Mouse (Mus musculus): ENCODE measurements around the gene Senp6.
"Not testable (repeated sequence)": the region's sequence is repeated elsewhere in the genome, so short reads cannot be mapped to it uniquely, and the experiment has no call there.

Senp6 gene

DNA sequence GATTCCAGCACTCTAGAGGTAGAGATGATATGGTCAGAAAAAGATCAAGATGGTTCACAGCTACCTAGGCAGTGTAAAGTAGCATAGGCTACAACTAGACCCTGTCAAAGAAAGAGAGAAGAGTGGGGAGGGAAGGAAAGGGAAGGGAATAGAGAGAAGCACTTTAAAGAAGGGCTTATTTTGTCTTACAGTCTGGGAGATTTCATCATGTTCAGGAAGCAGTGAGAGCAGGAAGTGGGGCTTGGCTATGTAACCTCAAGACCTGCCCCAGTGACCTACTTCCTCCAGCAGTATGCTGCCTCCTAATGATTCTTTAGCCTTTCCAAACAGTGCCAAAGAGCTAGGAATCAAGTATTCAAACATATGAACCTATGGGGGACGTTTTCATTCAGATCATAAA, 14.2 kb downstream of the Senp6 start:
- ATAC-seq (ENCODE audit: low TSS enrichment): no peak

DNA sequence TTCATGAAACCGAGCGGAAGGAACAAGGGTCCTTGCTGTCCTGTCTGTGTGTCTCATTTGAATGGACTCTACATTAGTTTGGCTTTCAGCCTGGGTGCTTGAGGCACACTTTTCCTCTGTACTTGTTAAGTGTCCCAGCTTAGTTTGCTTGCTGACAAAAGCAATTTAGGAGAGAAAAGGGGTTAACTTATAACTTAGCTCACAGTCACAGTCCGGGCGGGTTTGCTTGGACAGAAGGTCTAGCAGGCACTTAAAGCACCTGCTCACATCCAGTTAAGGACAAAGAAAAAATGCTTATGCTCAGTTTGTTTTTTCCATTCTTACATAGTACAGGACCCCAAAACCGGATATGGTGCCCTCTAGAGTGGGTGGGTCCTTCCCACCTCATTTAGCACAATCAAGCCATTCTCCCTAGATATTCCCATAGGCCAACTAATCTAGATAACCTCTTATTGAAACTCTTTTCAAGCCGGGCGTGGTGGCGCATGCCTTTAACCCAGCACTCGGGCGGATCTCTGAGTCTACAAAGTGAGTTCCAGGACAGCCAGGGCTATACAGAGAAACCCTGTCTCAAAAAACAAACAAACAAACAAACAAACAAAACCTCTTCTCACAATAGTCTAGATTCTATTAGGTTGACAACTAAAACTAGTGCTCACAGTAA, 17.9 kb downstream of the Senp6 start:
- ATAC-seq (ENCODE audit: low TSS enrichment): no peak

DNA sequence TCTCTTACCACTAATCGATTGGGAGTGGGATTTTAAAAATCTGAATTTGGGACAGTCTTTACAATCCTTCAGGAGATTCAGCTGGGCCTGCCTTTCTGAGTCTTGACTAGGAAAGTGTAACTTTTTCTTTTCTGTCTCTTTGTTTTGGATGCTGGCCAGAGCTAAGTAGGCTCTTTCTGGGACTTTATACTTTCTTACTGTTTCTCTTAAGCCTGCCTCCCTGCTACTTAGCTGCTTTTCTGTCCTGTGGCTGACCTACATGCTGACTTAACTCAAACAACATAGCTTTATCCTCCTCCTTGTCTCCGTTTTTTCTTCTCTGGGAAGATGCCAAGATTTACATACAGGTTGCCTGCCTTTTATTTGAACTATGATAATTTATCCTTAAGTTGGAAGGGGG, 19.0 kb downstream of the Senp6 start:
- ATAC-seq (ENCODE audit: low TSS enrichment): 0 out of 2 replicates have a peak, but pooled peaks have one; percentile 35

DNA sequence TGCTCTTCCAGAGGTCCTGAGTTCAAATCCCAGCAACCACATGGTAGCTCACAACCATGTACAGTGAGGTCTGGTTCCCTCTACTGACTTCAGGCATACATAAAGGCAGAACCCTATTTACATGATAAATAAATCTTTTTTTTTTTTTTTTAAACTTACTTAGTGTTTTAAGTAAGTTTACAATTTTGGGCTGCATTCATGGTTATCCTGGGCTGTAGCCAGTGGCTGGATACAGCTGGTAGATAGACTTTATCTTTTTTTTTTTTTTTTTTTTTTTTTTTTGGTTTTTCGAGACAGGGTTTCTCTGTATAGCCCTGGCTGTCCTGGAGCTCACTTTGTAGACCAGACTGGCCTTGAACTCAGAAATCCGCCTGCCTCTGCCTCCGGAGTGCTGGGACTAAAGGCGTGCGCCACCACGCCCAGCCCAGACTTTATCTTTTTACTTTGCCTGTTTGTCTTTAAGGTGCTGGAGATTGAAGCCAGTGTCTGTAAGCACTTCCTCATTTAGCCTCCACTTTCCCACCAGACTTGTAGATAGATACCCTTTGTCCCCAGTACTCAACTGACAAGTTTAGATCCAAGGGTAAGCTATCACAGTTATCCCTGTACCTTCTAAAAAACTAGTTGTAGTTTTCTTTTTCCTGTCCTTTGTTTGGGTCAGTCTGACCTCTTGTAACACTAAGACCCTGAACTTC, 19.7 kb downstream of the Senp6 start:
- not testable (repeated sequence) for ATAC-seq (ENCODE audit: low TSS enrichment)

DNA sequence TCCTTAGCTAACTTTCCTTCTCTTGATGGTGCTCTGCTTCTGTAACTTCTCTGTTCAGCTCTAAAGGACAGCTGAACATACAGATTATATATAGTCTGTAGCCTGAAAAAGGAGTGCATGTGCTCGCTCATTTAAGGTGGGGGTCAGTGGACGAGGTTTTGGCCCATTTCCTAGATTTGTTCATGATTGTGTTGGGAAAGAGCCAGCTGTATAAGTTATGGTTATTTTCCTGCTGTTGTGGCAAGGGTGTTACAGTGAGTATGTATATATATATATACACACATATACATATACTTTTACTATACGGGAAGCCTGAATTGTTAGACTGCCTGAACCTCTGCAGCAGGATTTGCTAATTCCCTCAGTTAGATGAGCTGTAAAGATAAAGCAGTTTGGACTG, 22.7 kb downstream of the Senp6 start:
- ATAC-seq (ENCODE audit: low TSS enrichment): no peak

DNA sequence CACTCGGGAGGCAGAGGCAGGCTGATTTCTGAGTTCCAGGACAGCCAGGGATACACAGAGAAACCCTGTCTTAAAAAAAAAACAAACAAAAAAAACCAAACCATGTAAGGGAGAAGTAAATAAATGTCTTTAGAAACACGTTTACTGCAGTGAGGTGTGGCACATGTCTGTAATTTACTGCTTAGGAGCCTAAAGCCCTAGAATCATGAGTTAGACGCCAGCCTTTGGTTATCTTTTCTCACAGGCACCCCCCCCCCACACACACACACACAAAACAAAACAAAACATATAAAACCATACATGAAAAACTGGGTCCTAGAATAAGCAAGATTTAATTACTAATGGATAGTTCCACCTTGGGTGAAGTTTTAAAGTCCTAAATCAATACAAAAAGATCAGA, 29.6 kb downstream of the Senp6 start:
- ATAC-seq (ENCODE audit: low TSS enrichment): no peak

DNA sequence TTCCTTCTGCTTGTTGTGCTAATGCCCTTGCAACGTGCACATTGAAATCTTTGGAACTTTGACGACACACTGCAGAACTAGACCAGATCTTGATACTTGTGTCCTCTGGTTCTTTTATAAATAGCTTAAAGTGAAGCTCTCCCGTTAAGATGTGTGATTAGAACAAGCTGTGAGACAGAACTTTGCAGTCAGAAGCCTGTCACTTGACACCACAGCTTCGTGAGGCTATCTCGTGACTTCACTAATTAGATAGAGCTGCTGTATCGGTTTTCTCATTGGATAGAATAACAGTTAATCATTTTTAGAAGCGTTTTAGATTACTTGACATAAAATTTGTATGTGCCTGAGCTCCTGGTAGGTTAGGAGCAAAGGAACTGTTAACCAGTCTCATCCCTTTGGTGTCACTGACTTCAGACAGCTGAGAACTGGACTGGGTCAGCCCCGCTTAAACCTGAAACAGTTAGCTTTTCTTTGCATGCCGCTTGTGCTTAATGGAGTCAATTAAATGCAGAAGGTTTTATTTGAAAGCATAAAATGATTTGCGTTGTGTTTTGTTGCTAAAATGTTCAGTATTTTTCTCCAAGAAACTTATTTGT, 79.4 kb downstream of the Senp6 start:
- no peak for ATAC-seq (ENCODE audit: low TSS enrichment)

DNA sequence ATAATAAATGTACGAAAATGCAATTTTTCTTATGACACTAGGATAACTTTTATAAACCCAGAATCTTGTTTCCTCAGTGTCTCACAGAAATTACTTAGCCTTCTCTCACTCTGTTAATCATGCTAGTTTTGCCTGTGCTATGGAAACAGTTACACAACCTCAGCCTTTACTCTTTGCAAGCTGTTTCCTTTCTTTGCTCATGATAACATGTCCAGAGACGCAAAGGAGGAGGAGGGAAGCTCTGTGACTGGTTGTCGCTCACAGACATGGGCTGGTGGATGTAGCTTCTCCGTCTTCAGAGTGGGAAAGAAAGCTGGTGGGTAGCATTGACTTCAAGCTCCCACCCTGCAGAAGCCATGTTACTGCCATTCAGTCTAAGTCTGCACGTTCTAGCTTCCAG, 82.9 kb downstream of the Senp6 start:
- peak; percentile 56 for ATAC-seq (ENCODE audit: low TSS enrichment)

DNA sequence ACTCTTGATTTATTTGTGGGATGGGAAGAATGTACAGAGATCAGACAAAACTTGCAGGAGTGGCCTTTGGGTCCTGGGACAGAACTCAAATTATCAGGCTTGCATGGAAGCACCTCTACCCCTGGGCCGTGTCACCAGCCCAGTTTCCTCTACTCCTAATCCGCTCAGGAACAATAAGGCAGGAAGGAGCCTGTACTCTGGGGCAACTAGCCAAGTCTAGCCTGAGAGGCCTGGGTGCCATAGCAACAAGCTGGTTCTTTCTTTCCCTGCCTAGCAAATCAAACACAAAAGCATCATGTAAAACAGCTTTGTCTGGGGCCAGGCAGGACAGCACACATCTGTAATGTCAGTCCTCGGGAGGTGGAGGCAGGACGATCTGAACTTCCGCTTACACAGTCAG, 88.6 kb downstream of the Senp6 start:
- peak; percentile 36; the same call in 1 of the 2 replicates for ATAC-seq (ENCODE audit: low TSS enrichment)

DNA sequence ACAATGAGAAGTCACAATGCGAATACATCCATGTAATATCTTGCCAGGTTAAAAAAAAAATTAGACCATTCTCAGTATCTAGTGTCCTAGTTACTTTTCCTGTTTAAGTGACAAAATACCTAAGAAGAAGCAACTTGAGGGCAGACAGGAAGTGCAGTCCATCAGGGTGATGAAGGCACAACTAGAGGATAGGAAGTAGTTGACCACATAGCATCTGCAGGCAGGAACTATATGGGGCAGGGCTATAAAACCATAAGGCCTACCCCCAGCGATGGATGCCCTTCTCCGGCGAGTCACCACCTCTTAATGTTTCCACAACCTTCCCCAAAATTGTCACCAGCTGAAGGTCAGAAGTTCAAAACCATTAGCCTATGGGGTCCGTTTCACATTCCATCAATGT, 90.1 kb downstream of the Senp6 start:
- no peak for ATAC-seq (ENCODE audit: low TSS enrichment)

DNA sequence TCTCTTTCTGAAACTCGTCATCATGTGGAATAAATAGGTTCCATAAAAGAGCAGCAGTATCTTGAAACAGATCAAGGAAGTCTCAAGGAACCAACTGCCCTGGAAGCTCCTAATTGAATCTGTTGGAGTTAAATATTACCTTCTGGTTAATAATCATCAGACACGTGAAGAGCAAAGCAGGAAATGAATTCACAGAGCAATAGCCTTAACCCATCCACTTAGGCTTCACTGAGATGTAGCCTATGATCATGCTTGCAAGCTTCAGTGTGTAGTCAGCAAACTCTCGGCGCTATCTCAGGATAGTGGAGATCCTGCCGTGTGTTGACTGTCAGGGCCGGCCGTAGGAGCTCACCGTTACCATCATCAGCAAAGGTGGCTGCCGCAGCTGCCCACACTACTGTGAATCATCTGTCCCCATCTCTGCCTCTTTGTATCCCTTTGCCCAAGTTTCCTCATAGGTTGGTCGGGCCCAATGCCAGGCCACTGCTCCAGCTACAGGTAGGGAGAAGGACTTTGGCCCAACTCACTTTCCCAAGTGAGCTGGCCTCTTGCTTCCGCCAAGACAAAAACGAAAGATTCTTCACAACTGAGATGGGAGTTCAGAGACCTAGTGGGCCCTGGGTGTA, 91.2 kb downstream of the Senp6 start:
- no peak for ATAC-seq (ENCODE audit: low TSS enrichment)

DNA sequence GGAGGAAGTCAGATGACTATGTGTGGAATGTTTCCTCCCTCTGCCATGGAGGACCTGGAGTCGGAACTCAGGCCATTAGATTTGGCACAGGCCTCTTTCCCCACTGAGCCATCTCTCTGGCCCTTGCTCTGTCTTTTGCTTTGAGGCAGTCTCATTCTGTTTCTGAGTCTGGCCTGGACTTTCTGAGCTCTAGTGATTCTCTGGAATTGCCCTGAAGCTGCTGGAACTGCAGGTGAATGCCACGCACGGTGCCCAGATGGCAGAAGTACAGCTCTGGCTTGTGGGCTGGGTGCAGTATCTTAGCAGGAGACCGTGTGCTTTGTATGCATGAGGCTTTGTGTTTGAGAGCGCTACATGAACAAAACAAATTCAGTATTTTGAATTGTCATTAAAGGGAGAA, 92.2 kb downstream of the Senp6 start:
- peak; percentile 64 for ATAC-seq (ENCODE audit: low TSS enrichment)

DNA sequence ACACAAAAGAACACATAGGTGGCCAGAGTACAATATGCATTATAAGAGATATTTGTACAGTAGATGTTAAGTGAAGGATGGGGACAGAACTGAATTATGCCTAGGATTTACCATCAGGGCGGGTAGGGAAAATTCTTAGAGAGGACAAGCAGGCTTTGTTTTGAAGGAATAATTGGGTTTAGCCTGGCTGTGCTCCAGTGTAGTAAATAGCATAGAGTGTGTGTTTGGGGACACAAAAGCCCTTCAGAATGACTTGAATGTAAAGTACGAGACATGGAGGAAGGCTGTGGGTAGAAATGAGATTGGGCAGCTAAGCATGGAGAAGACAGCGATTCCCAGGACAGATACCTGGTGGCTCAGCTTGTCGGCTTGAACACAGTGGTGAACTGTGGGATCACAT, 94.7 kb downstream of the Senp6 start:
- ATAC-seq (ENCODE audit: low TSS enrichment): no peak

DNA sequence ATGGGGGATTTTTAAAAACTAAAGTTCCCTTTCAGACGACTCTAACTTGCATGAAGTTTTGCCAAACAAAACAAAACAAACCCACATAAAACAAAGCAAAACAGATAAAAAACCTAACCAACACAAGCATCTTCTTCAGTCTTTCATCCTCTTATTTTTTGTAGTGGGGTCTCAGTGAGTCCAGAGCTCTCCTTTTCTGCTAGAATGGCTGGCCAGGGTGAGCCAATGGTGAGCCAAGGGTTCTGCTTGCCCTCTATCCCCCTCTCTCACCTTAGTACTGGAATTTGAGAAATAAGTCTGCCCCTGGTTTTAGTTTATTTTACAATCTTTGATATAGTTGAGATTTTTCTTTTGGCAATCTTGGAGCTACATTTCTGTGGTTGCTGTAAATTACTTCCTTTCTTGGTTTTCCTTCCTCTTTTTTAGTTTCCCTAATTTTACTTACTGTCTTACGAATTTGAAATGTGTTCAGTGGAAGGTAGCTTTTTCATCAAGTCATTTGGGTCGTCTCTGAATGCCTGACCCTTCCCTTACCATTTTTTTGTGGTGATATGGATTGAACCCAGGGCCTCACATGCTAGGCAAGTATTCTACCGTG, 96.5 kb downstream of the Senp6 start:
- no peak for ATAC-seq (ENCODE audit: low TSS enrichment)

DNA sequence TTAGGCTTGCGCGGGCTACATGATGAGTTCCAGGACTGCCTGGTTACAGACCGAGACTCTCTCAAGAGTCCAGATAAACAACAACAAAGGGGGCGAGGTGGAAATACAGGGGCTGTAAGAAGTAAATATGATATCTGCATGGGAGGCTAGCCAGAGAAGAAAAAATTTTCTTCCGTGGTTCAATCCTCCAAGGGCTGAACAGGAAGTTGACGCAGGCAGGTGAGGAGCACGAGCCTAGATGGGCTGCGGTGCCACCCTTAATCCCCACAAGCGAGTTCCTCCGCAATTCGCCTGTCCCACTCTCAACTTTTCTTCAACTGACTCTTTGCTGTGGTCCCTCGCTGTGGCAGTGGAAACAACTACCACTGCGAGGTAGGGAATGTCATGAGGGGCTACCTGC, 97.5 kb downstream of the Senp6 start:
- ATAC-seq (ENCODE audit: low TSS enrichment): peak; percentile 21; the same call in 1 of the 2 replicates

DNA sequence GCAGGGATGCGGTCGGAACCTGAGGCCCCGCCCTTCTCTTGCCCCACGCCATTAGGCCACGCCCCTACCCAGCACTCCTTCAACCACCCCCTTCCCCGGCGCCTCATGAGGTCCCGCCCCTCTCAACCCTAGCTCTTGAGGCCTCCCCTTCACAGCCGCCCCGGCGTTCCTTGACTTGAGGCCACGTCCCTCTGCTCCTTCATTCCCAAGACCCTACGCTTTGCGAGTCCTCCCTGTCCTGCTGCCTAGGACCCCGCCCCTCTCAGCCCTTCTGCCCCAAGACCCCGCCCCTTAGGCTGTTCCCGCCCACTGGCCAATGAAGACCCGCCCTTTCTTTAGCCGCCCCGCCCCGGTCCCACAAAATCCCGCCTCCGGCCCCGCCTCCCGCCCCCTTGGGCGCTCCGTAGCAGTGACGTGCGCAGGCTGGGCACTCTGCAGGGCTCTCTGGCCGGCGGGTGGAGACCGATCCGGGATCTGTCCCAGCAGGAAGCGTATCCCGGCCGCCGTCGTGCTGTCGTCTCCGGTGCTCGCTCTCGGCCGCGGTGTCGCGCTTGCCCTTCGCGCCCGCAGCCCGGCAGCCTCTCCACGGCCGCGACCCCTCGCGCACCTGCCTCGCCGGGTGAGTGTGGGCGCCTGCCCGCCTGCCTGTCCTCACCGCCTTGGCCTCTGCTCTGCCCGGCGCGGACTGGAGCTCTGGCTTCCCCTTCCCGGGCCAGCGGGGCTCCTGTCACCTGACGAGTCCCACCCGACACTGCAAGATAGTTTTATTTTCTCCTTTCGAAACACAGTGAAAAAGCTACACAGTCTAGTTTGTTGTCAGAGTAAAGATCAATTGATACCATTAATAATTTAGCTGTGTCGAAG, 98.1 kb downstream of the Senp6 start, which contains the start of gene Myo6:
Myo6 (plus strand) TSS at position 421 of the 864 bp plus-strand sequence.
- peak; percentile 90 for ATAC-seq (ENCODE audit: low TSS enrichment)

DNA sequence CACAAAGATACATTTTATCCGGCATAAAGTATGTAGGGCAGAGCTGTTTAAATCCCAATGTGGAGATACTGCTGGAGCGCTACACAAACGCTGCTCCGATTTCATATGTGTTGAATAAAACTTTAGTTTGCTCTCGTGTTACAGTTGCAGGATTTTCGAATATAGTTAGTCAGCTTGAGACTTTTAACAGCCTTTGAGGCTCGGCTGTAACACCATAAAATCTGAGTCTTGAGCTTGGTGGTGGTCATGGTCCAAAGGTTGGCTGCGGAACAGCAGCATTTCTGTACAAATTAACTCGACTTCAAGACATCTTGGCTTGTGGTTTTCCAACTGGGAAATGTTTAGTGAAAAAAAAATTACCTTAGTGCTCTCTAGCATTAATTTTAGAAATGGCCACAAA, 99.0 kb downstream of the Senp6 start:
- peak; percentile 13; the same call in 1 of the 2 replicates for ATAC-seq (ENCODE audit: low TSS enrichment)

DNA sequence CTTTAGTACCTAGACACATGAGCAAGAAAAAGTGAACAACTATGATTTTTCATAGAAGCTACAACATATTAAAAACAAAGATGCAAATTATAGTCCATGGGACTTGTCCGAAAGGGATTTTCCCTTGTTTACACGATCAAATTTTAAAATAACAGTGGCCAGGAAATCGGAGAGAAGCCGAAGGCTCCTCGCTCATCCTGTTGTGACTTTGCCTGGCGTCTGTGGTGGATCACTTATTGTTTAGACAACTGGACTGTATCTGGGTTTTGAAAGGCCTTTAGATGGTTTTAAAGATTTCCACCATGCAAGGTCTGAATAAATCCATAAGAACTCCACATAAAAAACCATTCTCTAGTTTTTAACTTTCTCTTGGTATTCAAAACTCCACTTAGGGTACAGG, 99.7 kb downstream of the Senp6 start:
- no peak for ATAC-seq (ENCODE audit: low TSS enrichment)

DNA sequence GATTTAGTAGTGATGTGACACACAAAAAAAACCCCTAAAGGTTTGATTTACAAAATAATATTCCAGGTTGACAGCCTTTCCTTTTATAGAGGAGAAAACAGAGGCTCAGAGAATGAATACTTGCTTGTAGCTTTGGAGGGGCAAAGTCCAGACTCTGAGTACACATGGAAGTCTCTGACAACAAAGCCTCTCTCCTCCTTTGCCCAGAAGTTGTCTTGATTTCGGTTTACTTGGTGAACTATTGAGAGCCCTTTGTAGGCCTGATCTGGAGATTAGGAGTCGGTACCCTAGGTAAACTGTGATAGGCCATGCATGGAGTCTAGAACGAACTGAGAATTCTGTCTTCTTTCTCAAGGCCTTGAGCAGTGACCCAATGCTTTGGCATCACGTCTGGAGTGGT, 100.4 kb downstream of the Senp6 start:
- ATAC-seq (ENCODE audit: low TSS enrichment): no peak

DNA sequence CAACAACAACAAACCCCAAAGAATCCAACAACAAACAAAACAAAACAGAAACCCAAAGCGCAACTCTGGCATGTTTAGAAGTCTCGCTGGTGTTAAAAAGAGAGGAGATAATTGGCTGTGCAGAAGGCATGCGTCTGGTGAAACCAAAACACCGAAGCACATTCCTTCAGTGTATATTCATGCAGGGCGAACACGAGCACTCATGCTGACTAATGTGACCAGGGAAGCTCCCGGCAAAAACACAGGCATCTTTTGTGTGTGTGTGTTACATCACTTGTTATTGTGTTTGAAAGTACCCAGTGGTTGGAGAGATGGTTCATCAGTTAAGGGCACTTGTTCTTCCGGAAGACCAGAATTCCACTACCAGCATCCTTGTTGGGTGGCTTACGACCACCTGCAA, 102.8 kb downstream of the Senp6 start:
- no peak for ATAC-seq (ENCODE audit: low TSS enrichment)

DNA sequence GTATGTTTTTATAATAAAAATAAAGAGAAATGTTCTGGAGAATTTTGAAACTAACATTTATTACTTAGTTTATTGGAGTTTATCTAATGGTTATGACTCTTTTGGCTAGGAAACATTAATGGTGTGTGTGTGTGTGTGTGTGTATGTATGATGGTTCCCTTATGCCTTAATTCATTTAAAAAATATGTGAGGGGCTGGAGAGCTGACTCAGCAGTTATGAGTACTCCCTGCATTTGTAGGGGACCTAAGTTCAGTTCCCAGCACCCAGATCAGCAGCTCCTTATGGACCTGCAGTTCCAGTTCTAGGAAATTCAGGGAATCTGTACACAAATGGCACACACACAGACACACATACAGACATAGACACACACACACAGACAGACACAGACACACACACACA, 104.5 kb downstream of the Senp6 start:
- no peak for ATAC-seq (ENCODE audit: low TSS enrichment)
